Mouse (Mus musculus) lung, adult 18-20 months (tissue): ENCODE results near the gene Gm20388.

Source experiments
- DNase-seq, 2 experiments: peaks; one replicate each; pipeline ENCODE4 v3.0.0; 2022; ENCODE audit warnings: mixed read lengths in 2 of 2

Gene Gm20388

GRCm38 (mm10) chr8:122806956-122807538, 2896.4 kb downstream of the Gm20388 start:
- DNase-seq, result no peak

DNA sequence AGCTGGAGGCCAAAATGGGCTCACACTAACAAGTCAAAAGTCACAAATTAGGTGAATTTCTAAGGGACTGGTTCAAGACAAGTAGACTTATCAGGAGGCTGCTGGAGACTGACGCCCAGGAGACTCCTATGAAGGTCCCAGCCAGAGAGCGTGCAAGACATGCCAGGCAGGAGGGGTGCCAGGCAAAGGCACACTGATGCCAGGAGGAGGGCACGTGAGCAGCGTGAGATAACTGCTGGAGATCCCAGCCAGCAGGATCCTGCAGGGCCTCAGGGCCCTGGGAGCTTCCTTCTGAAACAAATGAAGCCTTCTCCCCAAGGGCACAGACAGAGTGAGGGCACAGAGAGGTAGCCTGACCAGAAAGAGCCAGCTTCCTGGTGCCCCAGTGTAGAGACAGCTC, 2897.3 kb downstream of the Gm20388 start:
- no peak for DNase-seq

- DNase-seq, result no peak
Observed at GRCm38 (mm10) chr8:122810376-122810775, 2899.7 kb downstream of the Gm20388 start.

DNA sequence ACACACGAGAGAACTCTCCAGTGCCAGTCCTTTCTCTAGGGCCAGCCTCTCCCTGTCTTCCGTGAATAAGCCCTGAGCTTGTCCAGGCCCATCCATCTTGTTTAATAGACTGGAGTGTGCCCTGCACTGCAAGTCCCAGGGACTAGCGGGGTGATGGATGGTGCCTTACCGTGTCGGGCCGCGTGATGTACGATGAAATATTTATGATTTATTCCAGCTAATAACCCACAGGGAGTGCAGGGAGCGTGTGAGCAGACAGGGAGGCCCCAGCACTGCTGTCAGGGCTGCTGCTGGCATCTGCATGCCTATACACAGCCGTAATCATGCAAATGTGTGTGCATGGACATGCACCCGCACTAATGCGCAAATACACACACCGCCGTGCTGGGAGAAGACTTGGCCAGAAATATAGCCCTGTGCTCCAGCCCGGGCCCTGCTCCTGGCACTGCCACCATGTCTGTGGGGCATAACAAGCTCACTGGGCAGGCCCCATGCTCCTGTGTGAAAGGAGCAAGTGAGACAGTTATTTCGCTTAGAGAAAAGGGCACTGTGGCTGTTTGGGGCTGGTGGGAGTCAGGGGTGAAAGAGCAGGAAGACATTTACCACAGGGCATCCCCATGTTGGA, 2901.3 kb downstream of the Gm20388 start:
- no peak for DNase-seq

- no peak for DNase-seq
Observed at GRCm38 (mm10) chr8:122812610-122813250, 2902.1 kb downstream of the Gm20388 start.

- no peak for DNase-seq
Observed at GRCm38 (mm10) chr8:122814608-122815007, 2904.0 kb downstream of the Gm20388 start.

- no peak for DNase-seq
Observed at GRCm38 (mm10) chr8:122816965-122817364, 2906.3 kb downstream of the Gm20388 start.

DNA sequence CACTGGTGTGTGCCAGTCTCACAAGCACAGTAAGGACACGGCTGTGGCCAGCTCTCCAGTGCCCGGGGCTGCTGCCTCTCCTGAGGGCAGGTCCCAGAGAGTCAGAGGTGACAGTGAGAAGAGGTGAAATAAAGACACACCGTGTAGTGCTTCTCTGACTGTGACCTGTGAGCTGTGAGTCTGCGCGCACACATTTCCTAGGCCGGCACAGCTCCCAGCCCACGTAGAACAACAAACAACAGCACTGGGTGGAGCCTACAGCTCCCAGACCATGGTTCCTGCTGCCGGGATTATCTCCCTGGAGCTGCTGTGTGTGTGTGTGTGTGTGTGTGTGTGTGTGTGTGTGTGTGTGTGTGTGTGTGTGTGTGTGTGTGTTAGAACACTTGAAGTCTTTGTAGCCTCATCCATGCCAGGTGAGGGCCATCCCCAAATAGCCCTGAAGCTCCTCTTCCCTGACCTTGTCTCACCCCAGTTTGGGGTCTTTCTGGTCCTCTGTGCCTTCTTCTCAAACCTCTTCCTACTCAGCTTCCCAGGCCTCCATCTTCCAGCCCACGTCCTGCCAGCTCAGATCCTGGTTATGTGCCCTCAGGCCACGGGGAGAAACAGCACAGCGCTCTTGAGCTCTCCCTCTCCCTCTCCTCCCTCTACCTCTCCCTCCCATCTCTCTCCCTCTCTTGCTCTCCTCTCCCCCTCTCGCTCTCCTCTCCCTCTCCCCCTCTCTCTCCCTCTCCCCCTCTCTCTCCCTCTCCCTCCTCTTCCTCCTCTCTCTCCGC, 2907.3 kb downstream of the Gm20388 start:
- no peak for DNase-seq

- no peak for DNase-seq
Observed at GRCm38 (mm10) chr8:122819776-122820175, 2909.1 kb downstream of the Gm20388 start.

GRCm38 (mm10) chr8:122824571-122824970, 2913.9 kb downstream of the Gm20388 start:
- DNase-seq, result no peak

DNA sequence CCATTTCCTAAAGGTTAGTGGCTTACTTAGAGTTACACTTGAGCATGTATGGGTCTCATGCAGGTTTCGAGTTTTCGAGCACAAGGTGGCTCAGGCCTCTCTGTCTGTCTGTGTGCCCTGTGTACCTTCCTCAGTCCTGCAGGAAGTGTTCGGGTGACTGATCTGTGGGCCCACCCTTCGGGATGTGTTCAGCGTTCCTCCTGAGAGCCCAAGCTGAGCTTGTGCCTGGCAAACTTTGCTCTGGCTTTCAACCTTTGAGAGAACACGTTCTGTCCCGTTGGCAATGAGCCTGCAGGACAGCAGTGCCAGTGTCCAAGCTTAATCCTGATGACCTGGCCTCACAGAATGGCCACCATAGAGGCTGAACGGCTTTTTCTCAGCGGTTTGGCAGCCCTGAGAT, 2914.3 kb downstream of the Gm20388 start:
- DNase-seq, result no peak

DNA sequence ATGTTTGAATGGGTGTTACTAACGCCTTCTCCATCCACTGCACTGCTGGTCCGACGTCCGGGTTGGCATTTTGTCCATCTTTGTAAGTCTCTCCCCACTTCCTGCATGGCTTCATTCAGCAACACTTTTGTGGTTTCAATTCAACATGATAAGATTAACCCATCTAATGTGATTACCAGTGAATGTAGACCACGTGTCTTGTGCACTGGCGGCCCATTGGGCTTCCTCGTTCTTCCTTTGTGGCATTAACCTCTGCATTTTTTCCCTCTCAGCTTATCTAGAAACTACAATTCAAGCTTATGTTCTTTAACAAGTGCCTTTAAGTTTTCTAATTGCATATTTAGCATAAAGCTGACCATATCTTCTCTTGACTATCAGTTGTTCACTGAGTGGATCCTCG, 2914.8 kb downstream of the Gm20388 start:
- DNase-seq, result no peak

GRCm38 (mm10) chr8:122829396-122829795, 2918.8 kb downstream of the Gm20388 start:
- no peak for DNase-seq

DNA sequence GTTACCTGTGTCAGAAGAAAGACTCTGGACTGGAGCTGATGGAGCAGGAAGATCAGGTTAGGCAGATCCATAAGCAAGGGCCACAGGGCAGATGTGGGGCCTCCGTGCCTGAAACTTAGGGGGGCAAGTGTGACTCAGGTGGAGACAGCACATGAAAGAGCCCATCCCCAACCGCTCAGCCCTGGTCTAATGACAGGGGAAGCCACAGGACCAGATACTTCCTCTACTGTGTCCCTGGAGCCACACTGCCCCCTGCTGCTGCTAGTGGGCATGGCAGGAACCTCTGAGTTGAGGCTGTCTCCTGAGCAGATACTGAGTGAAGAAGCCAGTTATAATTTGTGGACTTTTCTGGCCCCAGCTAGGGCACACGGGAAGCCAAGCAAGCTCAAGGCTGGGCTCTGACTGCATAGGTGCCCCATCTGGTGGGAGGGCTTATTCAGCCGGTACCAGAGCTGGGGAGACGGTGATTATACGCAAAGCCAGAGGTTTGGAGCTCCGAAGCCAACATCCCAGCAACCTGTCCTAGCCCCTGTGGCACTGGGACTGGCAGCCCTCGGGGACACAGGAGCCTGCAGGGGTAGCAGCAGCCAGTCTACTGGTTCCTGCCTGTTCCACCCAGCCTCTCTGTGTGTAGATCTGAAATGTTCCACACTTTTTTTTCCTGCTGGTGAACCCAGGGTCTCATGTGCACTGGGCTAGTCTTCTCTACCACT, 2919.9 kb downstream of the Gm20388 start:
- DNase-seq, result peak; percentile 84

GRCm38 (mm10) chr8:122834416-122834815, 2923.8 kb downstream of the Gm20388 start:
- no peak for DNase-seq

DNA sequence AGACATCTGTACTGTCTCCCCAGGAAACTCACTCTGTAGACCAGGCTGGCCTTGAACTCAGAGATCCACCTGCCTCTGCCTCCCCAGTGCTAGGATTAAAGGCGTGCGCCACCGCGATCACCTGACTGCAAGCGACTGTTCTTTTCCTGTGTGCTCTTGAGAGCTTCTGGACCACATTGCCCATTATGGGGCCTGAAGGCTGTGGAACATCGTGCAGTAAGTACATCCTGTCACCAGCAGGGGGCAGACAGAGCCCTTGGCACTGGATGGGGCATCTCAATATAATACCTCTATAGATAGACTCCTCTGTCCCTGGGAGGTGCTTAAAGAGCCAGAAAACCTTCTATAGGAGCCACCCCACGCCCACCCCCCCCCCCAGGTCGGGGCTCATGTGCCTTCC, 2924.3 kb downstream of the Gm20388 start:
- DNase-seq, result peak; percentile 60 to 69

- no peak for DNase-seq
Observed at GRCm38 (mm10) chr8:122836199-122836598, 2925.6 kb downstream of the Gm20388 start.

DNA sequence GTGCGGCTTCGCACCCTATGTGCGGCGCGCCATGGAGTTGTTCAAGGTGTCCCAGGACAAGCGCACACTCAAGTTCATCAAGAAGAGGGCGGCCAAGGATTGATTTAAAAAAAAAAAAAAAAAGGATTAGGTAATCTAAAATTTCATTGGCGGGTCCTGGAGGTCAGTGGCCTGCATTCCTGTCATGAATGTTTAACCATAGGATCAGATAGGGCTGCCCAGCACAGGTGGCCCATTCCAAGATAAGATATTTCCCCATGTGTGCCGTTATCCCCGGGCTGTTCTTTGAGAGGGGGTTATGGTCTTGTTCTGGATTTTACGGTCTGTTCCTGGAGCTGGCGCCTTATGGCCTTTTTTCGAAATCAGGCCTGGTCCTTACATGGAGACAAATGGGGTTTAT, 2926.1 kb downstream of the Gm20388 start:
- no peak for DNase-seq

GRCm38 (mm10) chr8:122844161-122844560, 2933.5 kb downstream of the Gm20388 start:
- no peak for DNase-seq

GRCm38 (mm10) chr8:122845662-122846061, 2935.0 kb downstream of the Gm20388 start:
- no peak for DNase-seq

GRCm38 (mm10) chr8:122847829-122848561, 2937.4 kb downstream of the Gm20388 start, which contains the start of gene Cdh15:
Gene Cdh15, plus strand, starts transcription at chr8:122847966.
- DNase-seq, result peak; percentile 44 to 55
